Mouse (Mus musculus) liver, postnatal 0 days (tissue): ENCODE measurements around the gene Apba1. TPM values are rescaled to one million over a fixed set of nuclear protein-coding genes. Genes with fewer than 3 reads are reported as not detected.

Source experiments
- ATAC-seq: fragments of 200-750 bp; cut with Nextera tagmentation; 2 replicates; pipeline ENCODE4 v1.8.0; 2017; ENCODE audit warnings: mild to moderate bottlenecking, moderate library complexity
- DNase-seq: peaks from one replicate; pipeline ENCODE4 v3.0.0-alpha.2; 2016
- H3K27ac ChIP-seq: fragments of 300-500 bp; sonication (generic); 2 replicates; pipeline ENCODE4 v1.5.1; 2014; ENCODE audit warnings: antibody characterized with exemption, moderate library complexity, mild to moderate bottlenecking, low read depth
- H3K27me3 ChIP-seq: fragments of 300-500 bp; sonication (generic); 2 replicates; pipeline ENCODE4 v1.6.1; 2014; ENCODE audit warnings: low read length, control low read depth, mixed read lengths; ENCODE audit not compliant: insufficient read depth
- H3K36me3 ChIP-seq: fragments of 300-500 bp; sonication (generic); replicated peaks from 2 replicates; pipeline ENCODE4 v1.6.1; 2014; ENCODE audit warnings: mild to moderate bottlenecking, control low read depth, low read length, moderate library complexity, mixed read lengths; ENCODE audit not compliant: insufficient read depth
- H3K4me1 ChIP-seq: fragments of 300-500 bp; sonication (generic); 2 replicates; pipeline ENCODE4 v1.6.1; 2014; ENCODE audit warnings: antibody characterized with exemption, mild to moderate bottlenecking, control low read depth; ENCODE audit not compliant: insufficient read depth
- H3K4me2 ChIP-seq: fragments of 300-500 bp; sonication (generic); 2 replicates; pipeline ENCODE4 v1.6.1; 2014; ENCODE audit warnings: low read depth, mild to moderate bottlenecking, low read length, moderate library complexity, mixed read lengths
- H3K4me3 ChIP-seq: fragments of 300-500 bp; sonication (generic); 2 replicates; pipeline ENCODE4 v1.5.1; 2014; ENCODE audit warnings: low read depth, low read length
- H3K9ac ChIP-seq: fragments of 300-500 bp; sonication (generic); replicated peaks from 2 replicates; pipeline ENCODE4 v1.6.1; 2014; ENCODE audit warnings: mild to moderate bottlenecking, moderate library complexity
- H3K9me3 ChIP-seq: fragments of 300-500 bp; sonication (generic); 2 replicates; pipeline ENCODE4 v1.6.1; 2016; ENCODE audit warnings: mild to moderate bottlenecking, control low read depth, low read length, mixed read lengths
- CTCF ChIP-seq: sonication (generic); IDR thresholded peaks from 2 replicates; pipeline ENCODE4 v1.5.1; 2016; ENCODE audit warnings: antibody characterized with exemption, low read depth
- EP300 ChIP-seq: IDR thresholded peaks from 2 replicates; pipeline ENCODE4 v1.6.1; 2016; ENCODE audit warnings: antibody characterized with exemption, low read depth, mild to moderate bottlenecking
- WGBS: fragments of 180-500 bp; shearing (Covaris S2); extraction: QIAGEN DNeasy Blood & Tissue Kit; methylation state at CpG from one replicate; pipeline ENCODE4 v1.1.7; 2014; ENCODE audit not compliant: insufficient replicate concordance; 5-methylcytosine and 5-hydroxymethylcytosine counted together
- polyA plus RNA-seq: library from polyadenylated mRNA; unstranded; fragments of >200 nt; fragmentation: Nextera tagmentation; extraction: Ambion mirVana; gene quantifications from 2 replicates; pipeline ENCODE4 v1.2.1, GENCODE M21; 2015

The Apba1 gene
- polyA plus RNA-seq, 1 experiment from 2014 or later: 0.07 TPM

GRCm38 (mm10) chr19:23816762-23817161, 58.1 kb downstream of the Apba1 start:
- 72% methylated on average over 13 of the region's 13 CpGs for WGBS
- Histone ChIP-seq H3K4me1 (no peaks in the 10 kb centered on the region; the same call in 1 of the 2 replicates), H3K4me2 (no peak overlapping the region), H3K9ac (no peak overlapping the region), H3K27ac (no peak overlapping the region), H3K9me3 (no peaks in the 10 kb centered on the region), H3K36me3 (no peaks in the 10 kb centered on the region), H3K4me3 (no peak overlapping the region), H3K27me3 (no peaks in the 10 kb centered on the region)
- no peak for ATAC-seq
- no peak for TF ChIP-seq EP300
- no peak for TF ChIP-seq CTCF
- no peak for DNase-seq

- no peak overlapping the region for H3K27ac ChIP-seq
- no peaks in the 10 kb centered on the region for H3K9me3 ChIP-seq
- 53% methylated on average over 6 of the region's 6 CpGs for WGBS
- no peak overlapping the region for H3K9ac ChIP-seq
- H3K36me3 ChIP-seq: no peaks in the 10 kb centered on the region
- H3K4me3 ChIP-seq: no peak overlapping the region
- H3K4me2 ChIP-seq: no peak overlapping the region
- ATAC-seq (no peak), DNase-seq (no peak)
- TF ChIP-seq EP300 (no peak), CTCF (no peak)
- H3K27me3 ChIP-seq: no peaks in the 10 kb centered on the region
- no peaks in the 10 kb centered on the region; the same call in 1 of the 2 replicates for H3K4me1 ChIP-seq
These were observed 58.5 kb downstream of the Apba1 start for GRCm38 (mm10) chr19:23817196-23817595.

GRCm38 (mm10) chr19:23819882-23820281, 61.2 kb downstream of the Apba1 start:
- TF ChIP-seq CTCF: no peak
- no peak for TF ChIP-seq EP300
- no peaks in the 10 kb centered on the region for H3K27me3 ChIP-seq
- no peaks in the 10 kb centered on the region for H3K9me3 ChIP-seq
- no peak overlapping the region for H3K27ac ChIP-seq
- 63% methylated on average over 8 of the region's 8 CpGs for WGBS
- ATAC-seq (no peak), DNase-seq (no peak)
- H3K4me3 ChIP-seq: no peak overlapping the region
- no peaks in the 10 kb centered on the region; the same call in 1 of the 2 replicates for H3K4me1 ChIP-seq
- no peak overlapping the region for H3K9ac ChIP-seq
- H3K4me2 ChIP-seq: no peak overlapping the region
- no peaks in the 10 kb centered on the region for H3K36me3 ChIP-seq

- no peaks in the 10 kb centered on the region for H3K36me3 ChIP-seq
- no peaks in the 10 kb centered on the region; the same call in 1 of the 2 replicates for H3K4me1 ChIP-seq
- no peak for ATAC-seq
- WGBS: 66% methylated on average over 3 of the region's 3 CpGs
- no peak overlapping the region for H3K4me2 ChIP-seq
- H3K9ac ChIP-seq: no peak overlapping the region
- no peak for DNase-seq
- no peaks in the 10 kb centered on the region for H3K9me3 ChIP-seq
- H3K4me3 ChIP-seq: no peak overlapping the region
- TF ChIP-seq EP300 (no peak), CTCF (no peak)
- no peak overlapping the region for H3K27ac ChIP-seq
- H3K27me3 ChIP-seq: no peaks in the 10 kb centered on the region
These were observed 63.8 kb downstream of the Apba1 start for GRCm38 (mm10) chr19:23822497-23822896.

- WGBS: 76% methylated on average over 4 of the region's 4 CpGs
- DNase-seq: no peak
These were observed 64.8 kb downstream of the Apba1 start for GRCm38 (mm10) chr19:23823533-23823932.

DNA sequence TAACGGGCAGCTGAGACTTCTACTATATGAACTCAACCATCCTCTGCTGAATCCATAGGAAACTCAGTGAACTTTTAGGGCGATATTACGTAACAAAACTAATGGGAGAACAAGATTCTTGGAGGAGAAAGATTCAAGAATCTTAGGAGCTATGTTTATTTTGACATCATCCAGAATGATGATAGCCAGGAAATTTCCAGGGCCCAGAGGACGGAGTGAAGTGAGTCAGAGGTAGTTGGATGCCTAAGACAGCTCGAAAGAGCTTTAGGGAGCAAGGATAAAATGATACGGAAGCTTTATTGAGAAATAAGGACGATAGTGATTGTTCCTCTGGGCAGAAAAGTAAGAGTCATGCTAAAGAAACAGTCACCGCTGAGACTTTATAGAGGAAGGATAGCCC, 67.6 kb downstream of the Apba1 start:
- DNase-seq (no peak), ATAC-seq (no peak)
- Histone ChIP-seq H3K9me3 (no peaks in the 10 kb centered on the region), H3K4me3 (no peak overlapping the region), H3K4me1 (no peaks in the 10 kb centered on the region), H3K27me3 (no peaks in the 10 kb centered on the region), H3K4me2 (no peak overlapping the region), H3K36me3 (no peaks in the 10 kb centered on the region), H3K27ac (no peak overlapping the region), H3K9ac (no peak overlapping the region)
- WGBS: 74% methylated on average over 8 of the region's 8 CpGs
- TF ChIP-seq EP300: no peak
- TF ChIP-seq CTCF: no peak

More at GRCm38 (mm10) chr19:23823533-23823932, 64.8 kb downstream of the Apba1 start:
- H3K27ac ChIP-seq: no peak overlapping the region
- no peaks in the 10 kb centered on the region for H3K27me3 ChIP-seq
- no peak overlapping the region for H3K4me3 ChIP-seq
- ATAC-seq: no peak
- H3K4me1 ChIP-seq: no peaks in the 10 kb centered on the region; the same call in 1 of the 2 replicates
- H3K9ac ChIP-seq: no peak overlapping the region
- TF ChIP-seq EP300 (no peak), CTCF (no peak)
- no peaks in the 10 kb centered on the region for H3K36me3 ChIP-seq
- H3K9me3 ChIP-seq: no peaks in the 10 kb centered on the region
- no peak overlapping the region for H3K4me2 ChIP-seq

GRCm38 (mm10) chr19:23830761-23831160, 72.1 kb downstream of the Apba1 start:
- no peak overlapping the region for H3K4me2 ChIP-seq
- H3K4me3 ChIP-seq: no peak overlapping the region
- H3K4me1 ChIP-seq: no peaks in the 10 kb centered on the region
- ATAC-seq: no peak
- no peak for DNase-seq
- no peak overlapping the region for H3K9ac ChIP-seq
- H3K36me3 ChIP-seq: no peaks in the 10 kb centered on the region
- H3K27me3 ChIP-seq: no peaks in the 10 kb centered on the region
- H3K9me3 ChIP-seq: no peaks in the 10 kb centered on the region
- WGBS: 67% methylated on average over 7 of the region's 7 CpGs
- no peak for TF ChIP-seq EP300
- TF ChIP-seq CTCF: no peak
- no peak overlapping the region for H3K27ac ChIP-seq
